Mouse (Mus musculus): Measurements from ENCODE around the gene Myo9a. TPM values are rescaled to one million over a fixed set of nuclear protein-coding genes. Genes with fewer than 3 reads are reported as not detected.
"Not testable (repeated sequence)": the region's sequence is repeated elsewhere in the genome, so short reads cannot be mapped to it uniquely, and the experiment has no call there.

The Myo9a gene
- polyA plus RNA-seq, 1 experiment from 2014 or later, result 13.1 TPM

GRCm38 (mm10) chr9:59751966-59752365, 1.3 kb downstream of the Myo9a start:
- 2% methylated on average over 2 of the region's 2 CpGs for WGBS
- no peak for ATAC-seq (ENCODE audit: insufficient number of reproducible peaks, low FRiP score, low TSS enrichment, low read depth)
- peaks cover 11% of the 10 kb centered on the region for H3K4me1 ChIP-seq
- H3K4me3 ChIP-seq (replicated peaks), result peak overlapping the region; percentile 91
- no peaks in the 10 kb centered on the region for H3K9me3 ChIP-seq (replicated peaks)
- no peaks in the 10 kb centered on the region for H3K27me3 ChIP-seq
- peak overlapping the region; percentile 63 for H3K4me2 ChIP-seq (replicated peaks)
- H3K36me3 ChIP-seq, result no peaks in the 10 kb centered on the region
- H3K27ac ChIP-seq (replicated peaks), result no peak overlapping the region
- peak overlapping the region; percentile 70 for H3K9ac ChIP-seq

GRCm38 (mm10) chr9:59755199-59755598, 4.5 kb downstream of the Myo9a start:
- ATAC-seq (ENCODE audit: insufficient number of reproducible peaks, low FRiP score, low TSS enrichment, low read depth), result no peak
- 50% methylated on average over 2 of the region's 2 CpGs for WGBS
- H3K9me3 ChIP-seq (replicated peaks), result no peaks in the 10 kb centered on the region
- no peak overlapping the region for H3K4me3 ChIP-seq (replicated peaks)
- no peak overlapping the region for H3K9ac ChIP-seq
- no peak overlapping the region for H3K27ac ChIP-seq (replicated peaks)
- H3K4me2 ChIP-seq (replicated peaks), result no peak overlapping the region
- H3K36me3 ChIP-seq, result no peaks in the 10 kb centered on the region
- H3K27me3 ChIP-seq, result no peaks in the 10 kb centered on the region
- H3K4me1 ChIP-seq, result peaks cover 3% of the 10 kb centered on the region; the same call in 1 of the 2 replicates

- H3K36me3 ChIP-seq; H3K4me3 ChIP-seq (replicated peaks); H3K9ac ChIP-seq; H3K4me1 ChIP-seq; H3K27me3 ChIP-seq; H3K9me3 ChIP-seq (replicated peaks); ATAC-seq (ENCODE audit: insufficient number of reproducible peaks, low FRiP score, low TSS enrichment, low read depth); H3K27ac ChIP-seq (replicated peaks); H3K4me2 ChIP-seq (replicated peaks): not testable (repeated sequence)
- 96% methylated on average over 3 of the region's 3 CpGs for WGBS
These were observed 6.3 kb downstream of the Myo9a start for GRCm38 (mm10) chr9:59757016-59757415.

GRCm38 (mm10) chr9:59760515-59760914, 9.8 kb downstream of the Myo9a start:
- ATAC-seq (ENCODE audit: insufficient number of reproducible peaks, low FRiP score, low TSS enrichment, low read depth), result no peak
- 60% methylated on average over 3 of the region's 3 CpGs for WGBS
- Histone ChIP-seq H3K4me1 (no peaks in the 10 kb centered on the region), H3K36me3 (no peaks in the 10 kb centered on the region), H3K27ac (replicated peaks) (no peak overlapping the region), H3K4me3 (replicated peaks) (no peak overlapping the region), H3K9ac (no peak overlapping the region), H3K27me3 (no peaks in the 10 kb centered on the region), H3K4me2 (replicated peaks) (no peak overlapping the region), H3K9me3 (replicated peaks) (no peaks in the 10 kb centered on the region)

- H3K27ac ChIP-seq (replicated peaks); ATAC-seq (ENCODE audit: insufficient number of reproducible peaks, low FRiP score, low TSS enrichment, low read depth); H3K4me3 ChIP-seq (replicated peaks); H3K4me2 ChIP-seq (replicated peaks); H3K9ac ChIP-seq; H3K4me1 ChIP-seq; H3K36me3 ChIP-seq; H3K9me3 ChIP-seq (replicated peaks); H3K27me3 ChIP-seq: not testable (repeated sequence)
- WGBS, result 94% methylated on average over 12 of the region's 13 CpGs
These were observed 16.3 kb downstream of the Myo9a start for GRCm38 (mm10) chr9:59766966-59767461.

GRCm38 (mm10) chr9:59806046-59806774, 55.5 kb downstream of the Myo9a start:
- not testable (repeated sequence) for H3K9me3 ChIP-seq (replicated peaks); H3K4me2 ChIP-seq (replicated peaks); H3K27me3 ChIP-seq; H3K4me3 ChIP-seq (replicated peaks); H3K27ac ChIP-seq (replicated peaks); H3K9ac ChIP-seq; ATAC-seq (ENCODE audit: insufficient number of reproducible peaks, low FRiP score, low TSS enrichment, low read depth); H3K4me1 ChIP-seq
- 75% methylated on average over 3 of the region's 3 CpGs for WGBS
- peaks cover 19% of the 10 kb centered on the region for H3K36me3 ChIP-seq

GRCm38 (mm10) chr9:59884551-59884950, 133.9 kb downstream of the Myo9a start:
- Histone ChIP-seq H3K4me2 (replicated peaks) (no peak overlapping the region), H3K4me3 (replicated peaks) (no peak overlapping the region), H3K27ac (replicated peaks) (no peak overlapping the region), H3K27me3 (no peaks in the 10 kb centered on the region), H3K36me3 (peaks cover 15% of the 10 kb centered on the region), H3K4me1 (no peaks in the 10 kb centered on the region), H3K9me3 (replicated peaks) (no peaks in the 10 kb centered on the region), H3K9ac (no peak overlapping the region)
- ATAC-seq (ENCODE audit: insufficient number of reproducible peaks, low FRiP score, low TSS enrichment, low read depth), result no peak

- Histone ChIP-seq H3K36me3 (peaks cover 26% of the 10 kb centered on the region), H3K27me3 (no peaks in the 10 kb centered on the region), H3K4me2 (replicated peaks) (no peak overlapping the region), H3K4me1 (no peaks in the 10 kb centered on the region), H3K27ac (replicated peaks) (no peak overlapping the region), H3K9ac (no peak overlapping the region), H3K9me3 (replicated peaks) (no peaks in the 10 kb centered on the region), H3K4me3 (replicated peaks) (no peak overlapping the region)
- WGBS, result 81% methylated on average over 1 of the region's 1 CpGs
- ATAC-seq (ENCODE audit: insufficient number of reproducible peaks, low FRiP score, low TSS enrichment, low read depth), result no peak
These were observed 152.7 kb downstream of the Myo9a start for GRCm38 (mm10) chr9:59903382-59903781.

GRCm38 (mm10) chr9:59914761-59915160, 164.1 kb downstream of the Myo9a start:
- H3K9me3 ChIP-seq (replicated peaks), result no peaks in the 10 kb centered on the region
- H3K4me3 ChIP-seq (replicated peaks), result no peak overlapping the region
- WGBS, result 95% methylated on average over 1 of the region's 1 CpGs
- no peak overlapping the region for H3K4me2 ChIP-seq (replicated peaks)
- no peaks in the 10 kb centered on the region for H3K27me3 ChIP-seq
- H3K36me3 ChIP-seq, result peaks cover 17% of the 10 kb centered on the region
- H3K9ac ChIP-seq, result no peak overlapping the region
- no peak for ATAC-seq (ENCODE audit: insufficient number of reproducible peaks, low FRiP score, low TSS enrichment, low read depth)
- H3K4me1 ChIP-seq, result no peaks in the 10 kb centered on the region
- H3K27ac ChIP-seq (replicated peaks), result no peak overlapping the region

GRCm38 (mm10) chr9:59930248-59930647, 179.6 kb downstream of the Myo9a start:
- Histone ChIP-seq H3K4me2 (replicated peaks) (no peak overlapping the region), H3K9me3 (replicated peaks) (no peaks in the 10 kb centered on the region), H3K36me3 (peaks cover 14% of the 10 kb centered on the region), H3K4me3 (replicated peaks) (no peak overlapping the region), H3K9ac (no peak overlapping the region), H3K4me1 (no peaks in the 10 kb centered on the region), H3K27me3 (no peaks in the 10 kb centered on the region), H3K27ac (replicated peaks) (no peak overlapping the region)
- no peak for ATAC-seq (ENCODE audit: insufficient number of reproducible peaks, low FRiP score, low TSS enrichment, low read depth)
- 75% methylated on average over 3 of the region's 3 CpGs for WGBS

- H3K27me3 ChIP-seq; H3K9ac ChIP-seq; H3K27ac ChIP-seq (replicated peaks); H3K4me3 ChIP-seq (replicated peaks); H3K36me3 ChIP-seq; H3K4me2 ChIP-seq (replicated peaks); H3K4me1 ChIP-seq; ATAC-seq (ENCODE audit: insufficient number of reproducible peaks, low FRiP score, low TSS enrichment, low read depth); H3K9me3 ChIP-seq (replicated peaks): not testable (repeated sequence)
- 75% methylated on average over 8 of the region's 8 CpGs for WGBS
These were observed 185.2 kb downstream of the Myo9a start for GRCm38 (mm10) chr9:59935866-59936265.

GRCm38 (mm10) chr9:59938529-59938928, 187.8 kb downstream of the Myo9a start:
- no peak overlapping the region for H3K4me2 ChIP-seq (replicated peaks)
- no peaks in the 10 kb centered on the region for H3K27me3 ChIP-seq
- no peak for ATAC-seq (ENCODE audit: insufficient number of reproducible peaks, low FRiP score, low TSS enrichment, low read depth)
- no peak overlapping the region for H3K9ac ChIP-seq
- no peak overlapping the region for H3K27ac ChIP-seq (replicated peaks)
- no peaks in the 10 kb centered on the region; the same call in 1 of the 2 replicates for H3K4me1 ChIP-seq
- 66% methylated on average over 8 of the region's 8 CpGs for WGBS
- no peak overlapping the region for H3K4me3 ChIP-seq (replicated peaks)
- H3K36me3 ChIP-seq, result no peaks in the 10 kb centered on the region
- no peaks in the 10 kb centered on the region for H3K9me3 ChIP-seq (replicated peaks)

Data from embryonic facial prominence, embryonic 15.5 days (tissue).